In the genomic region with DNA sequence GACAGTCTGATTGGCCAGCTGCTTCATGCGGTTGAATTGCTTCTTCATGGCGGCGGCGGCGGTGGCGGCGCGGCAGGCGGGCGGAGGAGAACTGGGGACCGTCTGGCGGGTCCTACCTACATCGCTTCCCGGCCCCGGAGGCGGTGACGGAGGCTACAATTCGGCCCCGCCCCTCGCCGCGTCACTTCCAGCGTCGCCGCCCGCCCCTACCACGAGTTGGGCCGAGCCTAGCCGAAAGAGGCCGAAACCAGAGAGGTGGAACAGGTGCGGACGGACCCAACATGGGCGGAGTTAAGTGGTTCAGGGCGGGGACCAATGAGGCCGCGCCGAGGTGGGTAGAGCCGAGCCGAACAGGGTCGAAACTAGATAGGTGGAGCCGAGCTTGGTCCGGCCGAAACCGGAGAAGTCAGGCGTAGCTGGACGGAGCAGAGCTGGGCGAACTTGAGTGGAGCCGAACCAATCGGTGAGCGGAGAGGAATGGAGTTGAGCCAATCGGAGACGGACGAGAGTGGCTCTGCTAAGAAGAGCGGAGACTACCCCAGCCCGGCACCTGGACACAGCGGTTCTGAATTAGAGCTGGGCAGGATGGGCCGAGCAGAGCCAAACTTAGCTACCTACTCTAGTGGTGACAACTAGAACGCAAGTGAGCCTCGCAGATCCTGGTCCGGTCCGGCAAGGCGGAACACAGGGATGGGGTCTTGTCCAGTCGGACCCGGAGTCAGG, we compare ENCODE assay signal across 8 mouse cellular contexts. TPM values are rescaled to one million over a fixed set of nuclear protein-coding genes. Genes with fewer than 3 reads are reported as not detected.
A peak's percentile ranks its signal among the peaks of the same experiment; 100 is the strongest.
DNase-seq lines count a peak whose midpoint lies in the region; ATAC-seq lines count a peak whose summit lies in the region.

Gene Lcmt1, plus strand, starts transcription at position 26 of the 723 bp plus-strand sequence.
Gene Arhgap17, minus strand, starts transcription at position 157 of the 723 bp plus-strand sequence.

- DNase-seq in adrenal gland, adult 18-20 months (ENCODE audit: low spot score in 2 of 2): peak; percentile 96
- peak; percentile 97 for DNase-seq in embryo, embryonic 11 days
- peak; percentile 97 for DNase-seq in gastrocnemius, postnatal 25 days
- DNase-seq in intestine, embryonic 14.5 days (ENCODE audit: low spot score): peak; percentile 97
- DNase-seq in left cerebral cortex, postnatal 14 days (ENCODE audit: low spot score in 2 of 2): peak; percentile 92 to 95
- peak; percentile 98 for DNase-seq in mesoderm, embryonic 11.5 days (ENCODE audit: low read depth, low spot score)
- peak; percentile 91 to 93 for DNase-seq in right cerebral cortex, postnatal 36 days (ENCODE audit: low spot score in 2 of 2)
- peak; percentile 99 for DNase-seq in yolk sac, embryonic 10.5 days (ENCODE audit: low spot score)

- no peaks in the 10 kb centered on the region for H3K36me3 ChIP-seq in intestine, embryonic 14.5 days (ENCODE audit: control insufficient read depth, insufficient read depth, low read length)

- no peaks in the 10 kb centered on the region for H3K27me3 ChIP-seq in intestine, embryonic 14.5 days (replicated peaks; ENCODE audit: control insufficient read depth, insufficient read depth, low read length)

- ATAC-seq in intestine, embryonic 14.5 days (replicated peaks; ENCODE audit: low FRiP score, low TSS enrichment, low read depth): peak; percentile 98

- H3K4me1 ChIP-seq in intestine, embryonic 14.5 days (replicated peaks; ENCODE audit: control insufficient read depth, insufficient read depth, low read length): peaks cover 11% of the 10 kb centered on the region

- intact Hi-C loops in left cerebral cortex, postnatal 14 days (cut with DNase I): loop anchor here (5.0 kb wide), 1 partner anchor 43 kb away; no protein-coding TSS in a partner anchor

- peak within 1 kb of the TSS; percentile 73 for H3K27ac ChIP-seq in intestine, embryonic 14.5 days (ENCODE audit: low read depth)

- H3K9me3 ChIP-seq in intestine, embryonic 14.5 days (ENCODE audit: control insufficient read depth, low read length): no peaks in the 10 kb centered on the region

- under 1% methylated on average over 54 of the region's 64 CpGs for WGBS in intestine, embryonic 14.5 days

- peak within 1 kb of the TSS; percentile 75 for H3K4me3 ChIP-seq in intestine, embryonic 14.5 days (ENCODE audit: low read depth, low read length)

- peak within 1 kb of the TSS; percentile 82 for H3K9ac ChIP-seq in intestine, embryonic 14.5 days (ENCODE audit: low read length)

- H3K4me2 ChIP-seq in intestine, embryonic 14.5 days (ENCODE audit: low read length): peak within 1 kb of the TSS; percentile 82

RNA-seq across cellular contexts. Expression of gene Lcmt1, which starts in this region (rescaled TPM):
- total RNA-seq in adrenal gland, adult 18-20 months (2021): 10 to 100 TPM; 25.9 to 26.6 TPM
- 10 to 100 TPM; 22.9 to 23.9 TPM for total RNA-seq in gastrocnemius, postnatal 25 days (2021)
- 46.3 and 48.8 TPM in 2 replicates for polyA plus RNA-seq in intestine, embryonic 14.5 days (2014; fragmentation: Nextera tagmentation; extraction: Ambion mirVana)
- total RNA-seq in left cerebral cortex, postnatal 14 days (2021): 10 to 100 TPM; 83.3 to 91.9 TPM

RNA-seq across cellular contexts. Expression of gene Arhgap17, which starts in this region (rescaled TPM):
- total RNA-seq in adrenal gland, adult 18-20 months (2021): 10 to 100 TPM; 35.6 to 51.9 TPM
- total RNA-seq in gastrocnemius, postnatal 25 days (2021): 10 to 100 TPM; 13.1 to 13.8 TPM
- polyA plus RNA-seq in intestine, embryonic 14.5 days (2014; fragmentation: Nextera tagmentation; extraction: Ambion mirVana): 27.2 and 28.9 TPM in 2 replicates
- total RNA-seq in left cerebral cortex, postnatal 14 days (2021): 10 to 100 TPM; 16.9 to 20.9 TPM

Comparison
In these comparisons a context has a peak if more than half of its experiments do, and no peak if none do; other contexts are left out.
1. Peak in every context shown above with its lines: DNase-seq, ATAC-seq, H3K4me3 ChIP-seq and H3K27ac ChIP-seq.